Mouse (Mus musculus): ENCODE data around the gene Disc1.

GRCm38 (mm10) chr8:125199197-125199939, 145.4 kb downstream of the Disc1 start:
- no peak for TF ChIP-seq POLR2A (IDR thresholded peaks at IDR 0.05; ENCODE audit: low read depth, low read length)
- no peak for TF ChIP-seq CTCF (IDR thresholded peaks at IDR 0.05; ENCODE audit: extremely low read depth, insufficient read depth, insufficient read length, insufficient replicate concordance)
